10 mouse cellular contexts compared by ENCODE assay signal in genomic region chr7:98323288-98324019, GRCm38 (mm10). TPM values are rescaled to one million over a fixed set of nuclear protein-coding genes. Genes with fewer than 3 reads are reported as not detected.
DNase-seq lines count a peak whose midpoint lies in the region; ATAC-seq and TF ChIP-seq lines count a peak whose summit lies in the region.
"Had no signal": no experiment of that assay in that cellular context is flagged by ENCODE, and none has a peak within 500 bp of the region (broad histone marks: within the 10 kb centered on the region; RNA-seq: fewer than 3 reads in every experiment).

No protein-coding gene starts in this region.

- H3K36me3 ChIP-seq in liver, postnatal 0 days (replicated peaks; ENCODE audit: insufficient read depth, low read length) = no peaks in the 10 kb centered on the region
- H3K36me3 ChIP-seq in small intestine, adult 2 months (ENCODE audit: control insufficient read depth, insufficient read depth, low read length) = no peaks in the 10 kb centered on the region

- no peaks in the 10 kb centered on the region for H3K27me3 ChIP-seq in liver, postnatal 0 days (ENCODE audit: insufficient read depth, low read length)
- no peaks in the 10 kb centered on the region for H3K27me3 ChIP-seq in small intestine, adult 2 months (ENCODE audit: control insufficient read depth, insufficient read depth, low read length)

- no peak overlapping the region for H3K27ac ChIP-seq in liver, postnatal 0 days (ENCODE audit: low read depth)
- peak overlapping the region; percentile 75 for H3K27ac ChIP-seq in small intestine, adult 2 months (ENCODE audit: insufficient read depth, low read depth, low read length)

- peak; percentile 77 for TF ChIP-seq EP300 in liver, postnatal 0 days (IDR thresholded peaks at IDR 0.05; ENCODE audit: low read depth)

- peaks cover 20% of the 10 kb centered on the region for H3K4me1 ChIP-seq in liver, postnatal 0 days (ENCODE audit: insufficient read depth)
- H3K4me1 ChIP-seq in small intestine, adult 2 months (ENCODE audit: control insufficient read depth, insufficient read depth, insufficient read length, low read length) = peaks cover 11% of the 10 kb centered on the region; the same call in 1 of the 2 replicates

- no peak overlapping the region for H3K4me3 ChIP-seq in liver, postnatal 0 days (ENCODE audit: low read depth, low read length)
- H3K4me3 ChIP-seq in small intestine, adult 2 months (ENCODE audit: low read depth, low read length) = no peak overlapping the region

- no peaks in the 10 kb centered on the region for H3K9me3 ChIP-seq in liver, postnatal 0 days (ENCODE audit: low read length)

- H3K9ac ChIP-seq in liver, postnatal 0 days (replicated peaks) = no peak overlapping the region

- DNase-seq in cerebellum, postnatal 10 days = peak; percentile 88 to 93
- DNase-seq in cerebellum, adult 11-12 months = no peak
- DNase-seq in right cerebral cortex, postnatal 10 days (ENCODE audit: low spot score in 2 of 2) = peak; percentile 48 to 59
- DNase-seq in right cerebral cortex, adult 2 months (ENCODE audit: low spot score in 2 of 2) = no peak
- no peak for DNase-seq in liver, postnatal 0 days
- no peak for DNase-seq in frontal cortex, postnatal 14 days (ENCODE audit: low spot score in 2 of 2)
- no peak for DNase-seq in left cerebral cortex, adult 8-10 months (ENCODE audit: low spot score in 2 of 2)
- DNase-seq: B cell, adult 2 months had no signal

- TF ChIP-seq CTCF in liver, postnatal 0 days (IDR thresholded peaks at IDR 0.05; ENCODE audit: low read depth) = no peak
- no peak for TF ChIP-seq CTCF in small intestine, adult 2 months (IDR thresholded peaks at IDR 0.05; ENCODE audit: extremely low read depth, insufficient read length, insufficient replicate concordance, low read depth, low read length)

- no peak for TF ChIP-seq POLR2A in small intestine, adult 2 months (IDR thresholded peaks at IDR 0.05; ENCODE audit: low read depth, low read length)

- WGBS in liver, postnatal 0 days (ENCODE audit: insufficient replicate concordance) = 56% methylated on average over 5 of the region's 5 CpGs
- 23% methylated on average over 5 of the region's 5 CpGs for WGBS in small intestine, adult 2 months

- ATAC-seq in liver, postnatal 0 days = peak; percentile 65

- H3K4me2 ChIP-seq in liver, postnatal 0 days (ENCODE audit: low read depth, low read length) = no peak overlapping the region

RNA-seq across cellular contexts. Expression of gene Acer3, which starts 2.4 kb away (rescaled TPM):
- polyA plus RNA-seq in liver, postnatal 0 days (2015; fragmentation: Nextera tagmentation; extraction: Ambion mirVana) = 18.7 and 19.4 TPM in 2 replicates
- 1.4 and 4.2 TPM in 2 replicates for polyA plus RNA-seq in small intestine, adult 2 months (2012; rRNA removed)
- total RNA-seq in left cerebral cortex, adult 8-10 months (2022) = 10 to 100 TPM; 25.1 to 27.2 (median 25.5) TPM

RNA-seq across cellular contexts. Expression of gene Tsku, which starts 37.7 kb away (rescaled TPM):
- 8.3 and 18.9 TPM in 2 replicates for polyA plus RNA-seq in liver, postnatal 0 days (2015; fragmentation: Nextera tagmentation; extraction: Ambion mirVana)
- 34.0 and 55.0 TPM in 2 replicates for polyA plus RNA-seq in small intestine, adult 2 months (2012; rRNA removed)
- total RNA-seq in left cerebral cortex, adult 8-10 months (2022) = 1 to 10 TPM; 2.4 to 4.2 (median 2.9) TPM
- total RNA-seq: neutrophil, adult 5-6 weeks had no signal

Comparison
In these comparisons a context has a peak if more than half of its experiments do, and no peak if none do; other contexts are left out.
1. DNase-seq: peak in cerebellum, postnatal 10 days (2 of 2) and right cerebral cortex, postnatal 10 days (2 of 2); none in cerebellum, adult 11-12 months (single experiment), right cerebral cortex, adult 2 months (0 of 2), liver, postnatal 0 days (single experiment), frontal cortex, postnatal 14 days (0 of 2) and left cerebral cortex, adult 8-10 months (0 of 2).